Mouse (Mus musculus) erythroblast, embryonic 14.5 days (primary cell): ENCODE data around the gene Plagl1. TPM values are rescaled to one million over a fixed set of nuclear protein-coding genes. Genes with fewer than 3 reads are reported as not detected.

Source experiments
- H3K27me3 ChIP-seq: 2 replicates; pipeline ENCODE4 v1.6.1; 2012; ENCODE audit warnings: inconsistent platforms; ENCODE audit not compliant: control insufficient read depth
- H3K36me3 ChIP-seq: 2 replicates; pipeline ENCODE4 v1.6.1; 2012; ENCODE audit warnings: mild to moderate bottlenecking, inconsistent platforms; ENCODE audit not compliant: control insufficient read depth
- H3K4me1 ChIP-seq: 2 replicates; pipeline ENCODE4 v1.6.1; 2012; ENCODE audit warnings: inconsistent platforms; ENCODE audit not compliant: control insufficient read depth
- H3K4me3 ChIP-seq: replicated peaks from 2 replicates; pipeline ENCODE3; 2012; ENCODE audit warnings: moderate library complexity, mild to moderate bottlenecking, inconsistent platforms
- H3K9me3 ChIP-seq: 2 replicates; pipeline ENCODE4 v1.6.1; 2012; ENCODE audit warnings: low read length, inconsistent platforms, mixed read lengths; ENCODE audit not compliant: control insufficient read depth
- GATA1 ChIP-seq: IDR thresholded peaks from 2 replicates; pipeline ENCODE4 v1.6.1; 2012; ENCODE audit warnings: low read length, inconsistent platforms, mixed read lengths
- TAL1 ChIP-seq: IDR thresholded peaks from 3 replicates; pipeline ENCODE4 v1.6.1; 2012; ENCODE audit warnings: low read length, inconsistent platforms, mixed read lengths
- polyA plus RNA-seq: library from polyadenylated mRNA; stranded (reverse); fragments of >175 nt; gene quantifications from 2 replicates; pipeline ENCODE4 v1.2.3, GENCODE M21; 2012

The Plagl1 gene
- polyA plus RNA-seq, 1 experiment: 0.02 TPM

DNA sequence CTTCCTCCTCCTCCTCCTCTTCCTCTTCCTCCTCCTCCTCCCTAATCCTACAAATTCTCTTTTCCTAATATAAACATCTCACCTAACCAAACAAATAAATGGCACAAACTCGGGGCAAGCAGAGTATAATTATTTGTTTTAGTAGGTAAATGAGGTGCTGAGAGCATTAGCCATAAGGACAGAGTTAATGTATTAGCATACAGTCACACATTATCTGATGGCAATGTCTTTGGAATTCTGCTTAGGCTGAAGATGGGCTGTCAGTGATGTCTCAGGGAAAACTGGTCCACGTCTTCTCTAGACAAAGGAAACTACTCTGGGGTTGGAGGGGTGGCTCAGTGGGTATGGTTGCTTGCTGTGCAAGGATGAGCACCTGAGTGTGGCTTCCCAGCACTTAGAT is 111.2 kb downstream of the Plagl1 start:
- no peaks in the 10 kb centered on the region for H3K9me3 ChIP-seq
- TF ChIP-seq TAL1 (no peak), GATA1 (no peak)
- H3K4me1 ChIP-seq: no peaks in the 10 kb centered on the region
- peaks cover 10% of the 10 kb centered on the region for H3K36me3 ChIP-seq
- H3K27me3 ChIP-seq: no peaks in the 10 kb centered on the region
- no peak overlapping the region for H3K4me3 ChIP-seq

DNA sequence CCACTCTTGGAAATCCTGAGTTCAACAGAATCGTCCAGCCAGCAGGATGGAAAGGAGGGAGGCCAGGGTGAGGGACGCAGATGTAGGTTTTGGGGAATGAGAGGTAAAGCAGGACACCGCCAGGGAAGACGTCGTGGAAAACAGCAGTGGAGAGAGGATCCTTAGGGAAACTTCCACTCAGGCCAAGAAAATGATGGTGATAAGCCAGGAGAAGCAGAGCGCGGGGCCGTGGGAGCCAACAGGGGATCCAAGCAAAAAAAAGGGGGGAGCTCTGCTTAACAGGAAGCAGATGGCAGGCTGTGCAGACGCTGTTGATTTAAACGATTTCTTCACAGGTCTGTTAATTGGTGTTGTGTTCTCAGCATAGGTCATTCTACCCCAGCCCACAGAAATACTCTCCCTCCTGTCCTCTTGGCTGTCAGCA is 112.5 kb downstream of the Plagl1 start:
- no peak overlapping the region for H3K4me3 ChIP-seq

GRCm38 (mm10) chr10:13175866-13176265 is 115.6 kb downstream of the Plagl1 start:
- TF ChIP-seq GATA1: no peak
- no peak for TF ChIP-seq TAL1
- Histone ChIP-seq H3K4me1 (no peaks in the 10 kb centered on the region), H3K27me3 (no peaks in the 10 kb centered on the region), H3K9me3 (no peaks in the 10 kb centered on the region), H3K36me3 (peaks cover 52% of the 10 kb centered on the region), H3K4me3 (no peak overlapping the region)

More for the DNA sequence above, 112.5 kb downstream of the Plagl1 start:
- Histone ChIP-seq H3K9me3 (no peaks in the 10 kb centered on the region), H3K27me3 (no peaks in the 10 kb centered on the region), H3K36me3 (peaks cover 22% of the 10 kb centered on the region), H3K4me1 (no peaks in the 10 kb centered on the region)
- TF ChIP-seq TAL1: no peak
- TF ChIP-seq GATA1: no peak

GRCm38 (mm10) chr10:13177973-13178624 is 117.8 kb downstream of the Plagl1 start, which contains the start of gene Zc2hc1b:
Gene Zc2hc1b, minus strand, starts transcription at chr10:13178023.
- Histone ChIP-seq H3K4me3 (no peak within 1 kb of the TSS), H3K27me3 (no peaks in the 10 kb centered on the region), H3K36me3 (peaks cover 74% of the 10 kb centered on the region), H3K4me1 (no peaks in the 10 kb centered on the region), H3K9me3 (no peaks in the 10 kb centered on the region)
- TF ChIP-seq TAL1 (no peak), GATA1 (no peak)

- Histone ChIP-seq H3K9me3 (no peaks in the 10 kb centered on the region), H3K4me3 (no peak overlapping the region), H3K4me1 (no peaks in the 10 kb centered on the region), H3K36me3 (peaks cover 90% of the 10 kb centered on the region), H3K27me3 (no peaks in the 10 kb centered on the region)
- TF ChIP-seq GATA1: no peak
These were observed 119.9 kb downstream of the Plagl1 start for GRCm38 (mm10) chr10:13180211-13180610.

Other genes starting within 250 kb of the Plagl1 start
- 0.01 TPM in 2 replicates for gene Utrn, start 191.1 kb upstream of the Plagl1 start, polyA plus RNA-seq
- gene Stx11, start 96.2 kb upstream of the Plagl1 start, polyA plus RNA-seq: 0.52 and 1.2 TPM in 2 replicates
- gene Sf3b5, start 55.2 kb upstream of the Plagl1 start, polyA plus RNA-seq: 9.0 and 10.6 TPM in 2 replicates
- not detected in 2 replicates for gene Zc2hc1b, start 117.5 kb downstream of the Plagl1 start, polyA plus RNA-seq
- gene Ltv1, start 132.7 kb downstream of the Plagl1 start, polyA plus RNA-seq: 0.59 and 0.91 TPM in 2 replicates